Mouse (Mus musculus) ES-E14 (cell line): Measurements from ENCODE around the gene Ppp5c. TPM values are rescaled to one million over a fixed set of nuclear protein-coding genes. Genes with fewer than 3 reads are reported as not detected.

Source experiments
- DNase-seq: peaks from one replicate; pipeline ENCODE4 v3.0.0-alpha.2; 2013; ENCODE audit warnings: low read depth, low spot score
- H3K27ac ChIP-seq: 2 replicates; pipeline ENCODE4 v1.5.1; 2012; ENCODE audit warnings: low read depth, mild to moderate bottlenecking, low read length, moderate library complexity, mixed read lengths; ENCODE audit not compliant: poor library complexity, insufficient read depth, severe bottlenecking
- H3K36me3 ChIP-seq: 2 replicates; pipeline ENCODE4 v1.6.1; 2012; ENCODE audit warnings: mild to moderate bottlenecking, low read length, moderate library complexity, mixed read lengths; ENCODE audit not compliant: control insufficient read depth, poor library complexity, insufficient read depth, severe bottlenecking
- H3K4me1 ChIP-seq, 2 experiments: fragments of 150-350 bp in 1 of 2; sonication (generic) in 1 of 2; 2 replicates each; pipeline ENCODE4 v1.6.1; 2012; ENCODE audit warnings: low read length in 2 of 2, mild to moderate bottlenecking in 1 of 2, mixed read lengths in 1 of 2; ENCODE audit not compliant: control insufficient read depth in 2 of 2, insufficient read depth in 2 of 2, poor library complexity in 1 of 2
- H3K4me3 ChIP-seq, 2 experiments: fragments of 150-350 bp in 1 of 2; sonication (generic) in 1 of 2; 2 replicates each; pipeline ENCODE4 v1.5.1; 2012; ENCODE audit warnings: low read length in 2 of 2, low read depth in 1 of 2, mild to moderate bottlenecking in 1 of 2, mixed read lengths in 1 of 2; ENCODE audit not compliant: insufficient read depth in 1 of 2, poor library complexity in 1 of 2, severe bottlenecking in 1 of 2
- H3K9ac ChIP-seq: 2 replicates; pipeline ENCODE4 v1.6.1; 2012; ENCODE audit warnings: low read depth, mild to moderate bottlenecking, low read length, mixed read lengths; ENCODE audit not compliant: poor library complexity, insufficient read depth, severe bottlenecking
- H3K9me3 ChIP-seq: fragments of 150-350 bp; sonication (generic); 2 replicates; pipeline ENCODE4 v1.6.1; 2012; ENCODE audit warnings: low read depth, mild to moderate bottlenecking, low read length; ENCODE audit not compliant: control insufficient read depth, insufficient read depth
- CHD2 ChIP-seq: IDR thresholded peaks from 2 replicates; pipeline ENCODE4 v1.6.1; 2014; ENCODE audit warnings: mild to moderate bottlenecking, low read depth, low read length, inconsistent platforms
- HCFC1 ChIP-seq: IDR thresholded peaks from 2 replicates; pipeline ENCODE4 v1.6.1; 2012; ENCODE audit warnings: low read length, inconsistent platforms, borderline replicate concordance; ENCODE audit not compliant: insufficient read depth
- MAFK ChIP-seq: IDR thresholded peaks from 2 replicates; pipeline ENCODE4 v1.6.1; 2014; ENCODE audit warnings: mild to moderate bottlenecking, low read depth, low read length, inconsistent platforms; ENCODE audit not compliant: insufficient read depth
- ZC3H11A ChIP-seq: IDR thresholded peaks from 2 replicates; pipeline ENCODE4 v1.6.1; 2012; ENCODE audit warnings: low read depth, mild to moderate bottlenecking, inconsistent platforms, low read length, borderline replicate concordance
- ZNF384 ChIP-seq: IDR thresholded peaks from 2 replicates; pipeline ENCODE4 v1.6.1; 2012; ENCODE audit warnings: low read depth, low read length, inconsistent platforms
- in situ Hi-C, 2 experiments: fragments of 600-800 bp; cut with MboI; formaldehyde crosslinking; loops; one replicate each; pipeline ENCODE4 v1.15.1; 2025; ENCODE audit warnings: low sequenced_read_pairs in 2 of 2, inconsistent platforms in 1 of 2; ENCODE audit not compliant: unreplicated experiment in 2 of 2
- total RNA-seq: library from RNA; depleted of rRNA; stranded (reverse); fragments of 300-350 nt; gene quantifications from 2 replicates; pipeline ENCODE4 v1.2.3, GENCODE M21; 2012

Ppp5c gene
- total RNA-seq, 1 experiment, result 112 TPM

- Histone ChIP-seq H3K36me3 (peaks cover 71% of the 10 kb centered on the region), H3K27ac (no peak overlapping the region), H3K4me1 (peaks cover 0 to 10% of the 10 kb centered on the region in 2 experiments; a peak in 2 of 4 replicates), H3K9me3 (no peaks in the 10 kb centered on the region), H3K9ac (no peak overlapping the region), H3K4me3 (no peak overlapping the region)
- no peak for DNase-seq
- in situ Hi-C loops, result no loop called here
- TF ChIP-seq ZC3H11A (no peak), MAFK (no peak), HCFC1 (no peak), ZNF384 (no peak), CHD2 (no peak)
These were observed 5.5 kb downstream of the Ppp5c start for GRCm38 (mm10) chr7:17022176-17022575.

DNA sequence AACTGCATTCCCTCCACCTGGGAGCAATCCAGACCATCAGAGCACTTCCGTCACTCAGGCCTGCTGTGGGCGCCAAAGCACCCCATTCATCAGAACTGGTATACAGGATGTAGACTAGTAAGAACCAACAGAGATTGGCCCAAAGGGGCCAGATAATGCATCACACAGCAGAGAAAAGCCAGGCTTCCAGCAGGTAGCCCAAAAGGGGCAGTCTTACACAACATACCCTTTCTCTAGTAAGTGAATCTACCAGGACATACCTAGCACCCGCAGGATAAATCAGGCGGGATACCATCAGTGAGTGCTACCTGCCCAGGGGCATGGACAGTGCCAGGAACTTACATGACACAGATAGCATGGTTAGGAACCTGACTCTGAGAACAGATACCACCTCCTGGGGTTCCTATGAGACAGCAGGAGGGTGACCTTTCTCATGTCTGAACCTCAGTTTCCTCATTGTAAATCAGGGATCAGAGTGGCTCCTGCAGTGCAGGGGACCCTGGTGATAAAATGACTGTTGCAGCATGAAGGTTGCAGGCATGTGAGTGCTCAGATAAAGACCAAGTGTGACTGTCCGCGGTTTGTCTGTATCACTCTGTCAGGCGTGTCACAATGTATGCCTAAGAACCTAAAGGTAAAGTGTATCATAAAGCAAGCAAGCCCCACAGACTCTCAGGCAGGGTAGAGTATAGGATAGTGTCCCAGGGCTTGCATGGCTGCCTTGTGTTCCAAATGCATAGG is 8.1 kb downstream of the Ppp5c start:
- in situ Hi-C loops, result no loop called here
- TF ChIP-seq HCFC1, result no peak
- TF ChIP-seq ZC3H11A, result no peak
- TF ChIP-seq CHD2, result no peak
- TF ChIP-seq MAFK, result no peak
- TF ChIP-seq ZNF384, result no peak
- no peak overlapping the region for H3K27ac ChIP-seq
- H3K4me1 ChIP-seq, result no peaks in the 10 kb centered on the region
- H3K4me3 ChIP-seq, result no peak overlapping the region
- no peak for DNase-seq
- H3K9ac ChIP-seq, result no peak overlapping the region
- H3K9me3 ChIP-seq, result no peaks in the 10 kb centered on the region
- H3K36me3 ChIP-seq, result peaks cover 80% of the 10 kb centered on the region

DNA sequence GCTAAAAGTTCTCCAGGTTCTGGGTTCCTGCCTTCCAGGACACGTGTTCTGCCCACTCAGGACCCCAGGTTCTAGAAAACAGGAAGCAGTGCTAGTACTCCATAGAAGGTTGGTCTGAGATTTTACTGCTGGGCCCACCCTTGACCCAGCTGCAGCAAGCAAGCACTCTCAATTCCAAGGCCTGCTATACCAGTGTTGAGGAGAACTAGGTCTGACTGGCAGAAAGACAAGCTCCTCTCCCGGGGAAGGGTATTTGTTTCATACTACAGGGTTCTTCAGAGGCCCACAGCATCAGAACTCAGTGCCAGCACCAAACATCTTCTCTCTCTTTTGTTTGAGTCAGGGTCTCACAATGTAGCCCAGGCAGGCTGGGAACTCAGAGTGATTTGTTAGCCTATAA is 9.8 kb downstream of the Ppp5c start:
- no peak for DNase-seq
- in situ Hi-C loops, result no loop called here
- TF ChIP-seq HCFC1 (no peak), MAFK (no peak), ZC3H11A (no peak), ZNF384 (no peak), CHD2 (no peak)
- no peak overlapping the region for H3K27ac ChIP-seq
- H3K4me1 ChIP-seq, result no peaks in the 10 kb centered on the region
- H3K4me3 ChIP-seq, result no peak overlapping the region
- H3K36me3 ChIP-seq, result peaks cover 80% of the 10 kb centered on the region
- H3K9me3 ChIP-seq, result no peaks in the 10 kb centered on the region
- H3K9ac ChIP-seq, result no peak overlapping the region

GRCm38 (mm10) chr7:17017036-17017435 is 10.7 kb downstream of the Ppp5c start:
- in situ Hi-C loops, result no loop called here
- TF ChIP-seq MAFK, result no peak
- no peak for TF ChIP-seq ZNF384
- TF ChIP-seq CHD2, result no peak
- TF ChIP-seq HCFC1, result no peak
- TF ChIP-seq ZC3H11A, result no peak
- no peak overlapping the region for H3K9ac ChIP-seq
- DNase-seq, result no peak
- H3K27ac ChIP-seq, result no peak overlapping the region
- H3K4me1 ChIP-seq, result no peaks in the 10 kb centered on the region
- H3K36me3 ChIP-seq, result peaks cover 78% of the 10 kb centered on the region
- H3K9me3 ChIP-seq, result no peaks in the 10 kb centered on the region
- no peak overlapping the region for H3K4me3 ChIP-seq

- Histone ChIP-seq H3K9me3 (no peaks in the 10 kb centered on the region), H3K4me1 (no peaks in the 10 kb centered on the region), H3K4me3 (no peak overlapping the region), H3K36me3 (peaks cover 76% of the 10 kb centered on the region), H3K9ac (no peak overlapping the region), H3K27ac (no peak overlapping the region)
- no peak for TF ChIP-seq MAFK
- no peak for TF ChIP-seq ZC3H11A
- TF ChIP-seq CHD2, result no peak
- TF ChIP-seq HCFC1, result no peak
- no peak for TF ChIP-seq ZNF384
- no peak for DNase-seq
- in situ Hi-C loops, result no loop called here
These were observed 12.3 kb downstream of the Ppp5c start for GRCm38 (mm10) chr7:17015381-17015780.
